Comparison of ENCODE assay signal across 8 mouse cellular contexts in genomic region chr17:80563762-80564610, GRCm38 (mm10). TPM values are rescaled to one million over a fixed set of nuclear protein-coding genes. Genes with fewer than 3 reads are reported as not detected.
DNase-seq lines count a peak whose midpoint lies in the region; ATAC-seq and TF ChIP-seq lines count a peak whose summit lies in the region.
"Not testable (repeated sequence)": the region's sequence is repeated elsewhere in the genome, so short reads cannot be mapped to it uniquely, and the experiment has no call there.
"Had no signal": no experiment of that assay in that cellular context is flagged by ENCODE, and none has a peak within 500 bp of the region (broad histone marks: within the 10 kb centered on the region; RNA-seq: fewer than 3 reads in every experiment).

No protein-coding gene starts in this region.

- TF ChIP-seq CTCF in liver, adult 2 months (IDR thresholded peaks at IDR 0.05; ENCODE audit: low read depth, low read length): not testable (repeated sequence)

- not testable (repeated sequence) for TF ChIP-seq POLR2A in liver, adult 2 months (IDR thresholded peaks at IDR 0.05; ENCODE audit: extremely low read depth, insufficient read depth, low read length)

- not testable (repeated sequence) for H3K9me3 ChIP-seq in erythroblast, embryonic 14.5 days (ENCODE audit: control insufficient read depth, low read length); heart, embryonic 16.5 days (replicated peaks; ENCODE audit: control insufficient read depth, low read length); stomach, embryonic 16.5 days (replicated peaks; ENCODE audit: control insufficient read depth, low read length)

- not testable (repeated sequence) for H3K79me2 ChIP-seq in liver, adult 2 months (ENCODE audit: control insufficient read depth, insufficient read depth, low read length)

- H3K27ac ChIP-seq in heart, embryonic 16.5 days (ENCODE audit: low read length): not testable (repeated sequence)
- H3K27ac ChIP-seq in liver, adult 2 months (replicated peaks; ENCODE audit: insufficient read depth, low read depth, low read length): peak overlapping the region; percentile 30
- peak overlapping the region; percentile 27; the same call in 1 of the 2 replicates for H3K27ac ChIP-seq in stomach, embryonic 16.5 days (ENCODE audit: low read length)

- not testable (repeated sequence) for H3K9ac ChIP-seq in heart, embryonic 16.5 days (ENCODE audit: low read length); liver, adult 2 months (ENCODE audit: low read depth, low read length); stomach, embryonic 16.5 days (ENCODE audit: low read length)

- peak; percentile 81 for DNase-seq in MEL-GATA-1-ER (ENCODE audit: extremely low read depth, low read depth)
- DNase-seq in liver, adult 2 months (ENCODE audit: extremely low read depth, low read depth, low spot score): not testable (repeated sequence)
- peak; percentile 43 for DNase-seq in lung, postnatal 25 days (ENCODE audit: low spot score)
- DNase-seq in natural killer cell, adult 2 months (ENCODE audit: low spot score in 2 of 2): peak; percentile 45 to 69

- peak overlapping the region; percentile 8; the same call in 1 of the 2 replicates for H3K4me2 ChIP-seq in heart, embryonic 16.5 days (ENCODE audit: low read depth, low read length)
- not testable (repeated sequence) for H3K4me2 ChIP-seq in stomach, embryonic 16.5 days (ENCODE audit: low read depth, low read length)

- 90% methylated on average over 27 of the region's 27 CpGs for WGBS in heart, embryonic 16.5 days
- 91% methylated on average over 27 of the region's 27 CpGs for WGBS in liver, adult 2 months
- 94% methylated on average over 27 of the region's 27 CpGs for WGBS in stomach, embryonic 16.5 days

- H3K4me1 ChIP-seq in erythroblast, embryonic 14.5 days (ENCODE audit: control insufficient read depth); heart, embryonic 16.5 days (ENCODE audit: control insufficient read depth, insufficient read depth, low read length); liver, adult 2 months (ENCODE audit: control insufficient read depth, insufficient read depth, low read length); stomach, embryonic 16.5 days (ENCODE audit: control insufficient read depth, insufficient read depth, low read length): not testable (repeated sequence)

- not testable (repeated sequence) for H3K27me3 ChIP-seq in erythroblast, embryonic 14.5 days (ENCODE audit: control insufficient read depth); heart, embryonic 16.5 days (ENCODE audit: control insufficient read depth, insufficient read depth, low read length); liver, adult 2 months (ENCODE audit: control insufficient read depth, insufficient read depth, low read length); stomach, embryonic 16.5 days (ENCODE audit: control insufficient read depth, insufficient read depth, low read length)

- ATAC-seq in heart, embryonic 16.5 days (replicated peaks; ENCODE audit: extremely low read depth, insufficient read depth, low FRiP score); stomach, embryonic 16.5 days (ENCODE audit: insufficient read depth, low FRiP score): not testable (repeated sequence)

- not testable (repeated sequence) for H3K36me3 ChIP-seq in erythroblast, embryonic 14.5 days (ENCODE audit: control insufficient read depth); heart, embryonic 16.5 days (ENCODE audit: control insufficient read depth, insufficient read depth); liver, adult 2 months (ENCODE audit: control insufficient read depth, insufficient read depth, low read length); stomach, embryonic 16.5 days (ENCODE audit: control insufficient read depth, insufficient read depth, low read length)

- H3K4me3 ChIP-seq in erythroblast, embryonic 14.5 days (replicated peaks): peak overlapping the region; percentile 29
- H3K4me3 ChIP-seq in heart, embryonic 16.5 days (ENCODE audit: low read length): peak overlapping the region; percentile 29
- peak overlapping the region; percentile 4; the same call in 1 of the 2 replicates for H3K4me3 ChIP-seq in liver, adult 2 months (ENCODE audit: insufficient read depth, low read depth, low read length)
- H3K4me3 ChIP-seq in stomach, embryonic 16.5 days (replicated peaks; ENCODE audit: low read length): not testable (repeated sequence)

RNA-seq across cellular contexts. Expression of gene Cdkl4, which starts 13.6 kb away (rescaled TPM):
- polyA plus RNA-seq in erythroblast, embryonic 14.5 days (2012): not detected in 2 replicates
- 0.14 and 0.32 TPM in 2 replicates for polyA plus RNA-seq in heart, embryonic 16.5 days (2015; fragmentation: Nextera tagmentation; extraction: Ambion mirVana)
- total RNA-seq in liver, adult 2 months (2014; rRNA removed): 0.07 and 0.09 TPM in 2 replicates
- polyA plus RNA-seq in liver, adult 2 months (2012; rRNA removed): 0.06 and 0.13 TPM in 2 replicates
- polyA plus RNA-seq in stomach, embryonic 16.5 days (2015; fragmentation: Nextera tagmentation; extraction: Ambion mirVana): 0.12 and 0.26 TPM in 2 replicates
- polyA plus RNA-seq: heart, embryonic 13.5 days had no signal
